Mouse (Mus musculus) cortical plate, adult 2 months (tissue): ENCODE data around the gene Ccdc136. TPM values are rescaled to one million over a fixed set of nuclear protein-coding genes. Genes with fewer than 3 reads are reported as not detected.

Experiments
- H3K27ac ChIP-seq: fragments of 200-500 bp; 2 replicates; pipeline ENCODE4 v1.5.1; 2012; ENCODE audit warnings: low read length, control low read depth, inconsistent platforms; ENCODE audit not compliant: insufficient read depth
- H3K4me1 ChIP-seq: fragments of 200-500 bp; 2 replicates; pipeline ENCODE4 v1.6.1; 2011; ENCODE audit warnings: low read length; ENCODE audit not compliant: control insufficient read depth, insufficient read depth
- H3K4me3 ChIP-seq: fragments of 200-500 bp; 2 replicates; pipeline ENCODE4 v1.5.1; 2011; ENCODE audit warnings: mild to moderate bottlenecking, low read length, control low read depth; ENCODE audit not compliant: insufficient read depth
- CTCF ChIP-seq: fragments of 200-500 bp; IDR thresholded peaks from 2 replicates; pipeline ENCODE4 v1.5.1; 2011; ENCODE audit warnings: mild to moderate bottlenecking, control low read depth, low read length; ENCODE audit not compliant: insufficient read depth; ENCODE audit errors: extremely low read depth
- POLR2A ChIP-seq: fragments of 200-500 bp; IDR thresholded peaks from 2 replicates; pipeline ENCODE4 v1.6.1; 2011; ENCODE audit warnings: mild to moderate bottlenecking, low read length, control low read depth; ENCODE audit not compliant: insufficient read depth; ENCODE audit errors: extremely low read depth
- polyA plus RNA-seq: library from polyadenylated mRNA; depleted of rRNA; stranded (reverse); fragments of >200 nt; gene quantifications from 2 replicates; pipeline ENCODE4 v1.2.3, GENCODE M21; 2012

The Ccdc136 gene
- polyA plus RNA-seq, 1 experiment, result 148 TPM

- Histone ChIP-seq H3K4me3 (no peak overlapping the region), H3K4me1 (no peaks in the 10 kb centered on the region), H3K27ac (no peak overlapping the region)
- no peak for TF ChIP-seq POLR2A
- no peak for TF ChIP-seq CTCF
Observed at GRCm38 (mm10) chr6:29415446-29415845, 19.3 kb downstream of the Ccdc136 start.

DNA sequence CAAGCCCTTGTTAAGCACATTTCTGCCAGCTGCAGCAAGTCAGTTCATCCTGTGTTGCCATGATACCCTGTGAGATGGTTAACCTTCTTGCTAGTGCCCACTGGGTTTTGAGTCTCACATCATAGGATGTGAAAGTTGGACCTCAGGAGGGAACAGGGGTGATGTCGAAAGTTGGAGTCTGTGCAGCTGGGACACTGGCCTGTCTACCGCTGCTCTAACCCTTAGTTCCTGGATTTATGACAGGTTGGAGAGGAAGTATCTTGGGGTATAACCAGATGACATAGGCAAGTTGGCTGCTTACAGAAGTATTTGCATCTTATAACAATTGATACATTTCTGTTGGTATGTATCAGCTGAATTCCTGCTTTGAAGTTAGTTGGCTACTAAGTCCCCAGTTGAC is 24.5 kb downstream of the Ccdc136 start:
- no peak for TF ChIP-seq CTCF
- no peak for TF ChIP-seq POLR2A
- no peak overlapping the region for H3K27ac ChIP-seq
- H3K4me3 ChIP-seq, result no peak overlapping the region
- H3K4me1 ChIP-seq, result no peaks in the 10 kb centered on the region

GRCm38 (mm10) chr6:29425118-29425517 is 29.0 kb downstream of the Ccdc136 start:
- TF ChIP-seq POLR2A (no peak), CTCF (no peak)
- no peak overlapping the region for H3K4me3 ChIP-seq
- H3K27ac ChIP-seq, result no peak overlapping the region
- no peaks in the 10 kb centered on the region for H3K4me1 ChIP-seq

DNA sequence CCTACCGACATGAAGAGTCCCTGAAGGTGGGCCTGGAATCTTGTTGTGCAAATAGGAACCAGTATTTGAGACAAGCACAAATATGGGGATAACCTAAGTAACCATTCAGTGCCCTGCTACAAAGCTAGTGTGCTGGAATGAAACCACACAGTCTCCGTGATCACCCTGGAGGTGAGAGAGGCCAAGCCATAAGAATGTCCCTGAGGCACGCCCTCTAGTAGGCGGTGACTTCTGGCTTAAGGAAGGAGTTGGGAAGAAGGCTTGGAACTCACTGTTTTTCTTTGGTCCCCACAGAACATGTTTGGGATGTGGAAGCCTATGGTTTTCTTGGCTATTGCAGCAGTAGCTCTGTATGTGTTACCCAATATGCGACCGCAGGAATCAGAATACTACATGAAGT is 30.2 kb downstream of the Ccdc136 start:
- H3K4me1 ChIP-seq, result no peaks in the 10 kb centered on the region
- no peak overlapping the region for H3K27ac ChIP-seq
- no peak for TF ChIP-seq POLR2A
- no peak for TF ChIP-seq CTCF
- H3K4me3 ChIP-seq, result no peak overlapping the region

GRCm38 (mm10) chr6:29428171-29428570 is 32.1 kb downstream of the Ccdc136 start:
- no peak overlapping the region for H3K4me3 ChIP-seq
- TF ChIP-seq POLR2A (no peak), CTCF (no peak)
- no peak overlapping the region for H3K27ac ChIP-seq

DNA sequence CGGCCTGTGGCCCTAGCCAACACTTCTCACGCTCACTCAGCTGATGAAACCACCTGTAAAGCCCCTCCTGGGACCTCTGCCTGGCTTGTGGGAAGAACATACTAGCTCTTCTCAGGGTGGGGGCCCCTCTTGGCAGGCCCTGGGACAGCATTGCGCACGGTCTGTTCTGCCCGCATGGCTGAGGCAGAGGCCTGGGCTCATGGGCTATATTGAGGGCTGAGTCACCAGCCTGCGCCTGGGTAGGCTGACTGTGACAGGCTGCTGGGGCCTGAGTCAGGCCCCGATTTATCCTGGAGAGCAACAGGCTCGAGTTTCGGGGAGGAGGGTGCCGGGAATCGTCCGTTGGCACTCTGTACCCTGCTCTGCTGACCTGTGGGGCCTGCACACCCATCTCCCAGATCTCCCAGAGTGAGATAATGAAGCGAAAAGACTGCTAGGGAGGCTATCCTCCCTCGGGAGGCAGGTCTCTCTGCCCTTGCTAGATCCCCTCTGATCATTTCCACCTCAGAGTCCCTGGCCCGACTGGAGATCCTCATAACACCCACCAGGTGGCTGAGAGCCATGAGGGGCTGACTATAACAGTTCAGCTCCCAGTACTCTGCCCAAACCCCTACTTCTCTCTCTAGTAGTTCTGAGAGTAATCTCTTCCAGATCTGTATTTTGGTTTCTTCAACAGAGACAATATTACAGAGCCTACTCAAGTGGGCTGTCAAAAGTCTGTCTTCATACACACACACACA is 34.7 kb downstream of the Ccdc136 start:
- H3K4me3 ChIP-seq, result no peak overlapping the region
- no peak for TF ChIP-seq POLR2A
- no peak for TF ChIP-seq CTCF
- no peak overlapping the region for H3K27ac ChIP-seq
- H3K4me1 ChIP-seq, result no peaks in the 10 kb centered on the region

More at GRCm38 (mm10) chr6:29428171-29428570, 32.1 kb downstream of the Ccdc136 start:
- H3K4me1 ChIP-seq, result no peaks in the 10 kb centered on the region

DNA sequence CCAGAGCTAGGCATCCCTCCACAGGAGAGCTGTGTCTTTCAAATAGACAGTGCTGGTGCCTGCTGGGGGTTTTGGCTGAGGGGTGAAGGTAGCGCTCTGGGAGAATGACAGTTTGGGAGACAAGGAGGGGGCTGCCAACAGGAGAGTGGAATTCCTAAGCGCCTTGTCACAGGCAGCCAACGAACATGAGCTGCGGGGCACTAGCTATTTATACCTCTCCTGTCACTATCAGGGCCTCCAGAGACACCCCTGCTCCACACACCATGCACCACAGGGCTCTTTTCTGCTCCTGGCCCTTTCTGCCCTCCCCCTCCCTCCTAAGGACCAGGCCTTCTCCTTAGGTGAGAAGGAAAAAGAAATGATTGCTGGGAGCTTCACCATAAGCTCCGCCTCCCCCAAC is 35.4 kb downstream of the Ccdc136 start:
- no peaks in the 10 kb centered on the region for H3K4me1 ChIP-seq
- H3K4me3 ChIP-seq, result no peak overlapping the region
- TF ChIP-seq POLR2A (no peak), CTCF (no peak)
- H3K27ac ChIP-seq, result no peak overlapping the region

DNA sequence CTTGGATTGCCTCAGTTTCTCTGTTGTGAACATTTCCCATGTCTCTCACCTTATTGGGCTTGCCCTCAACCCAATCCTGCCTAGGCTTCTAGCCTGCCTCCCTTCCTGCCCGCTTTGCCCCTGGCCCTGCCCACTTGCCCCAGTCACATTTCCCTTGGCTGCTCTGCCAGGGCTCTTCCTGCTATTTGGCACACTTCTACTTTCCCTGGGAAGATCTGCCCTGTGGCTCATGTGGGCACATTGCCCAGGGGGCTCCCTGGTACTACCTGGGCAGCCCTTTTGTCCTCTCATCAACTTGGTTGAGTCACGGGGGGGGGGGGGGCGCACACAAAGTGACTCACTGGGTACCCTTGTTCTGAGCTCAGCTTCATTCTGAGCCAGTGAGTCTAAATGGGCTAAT is 36.0 kb downstream of the Ccdc136 start:
- Histone ChIP-seq H3K4me1 (no peaks in the 10 kb centered on the region), H3K27ac (no peak overlapping the region), H3K4me3 (no peak overlapping the region)
- TF ChIP-seq CTCF (no peak), POLR2A (no peak)

- no peak overlapping the region; the same call in 1 of the 2 replicates for H3K4me3 ChIP-seq
- no peaks in the 10 kb centered on the region for H3K4me1 ChIP-seq
- H3K27ac ChIP-seq, result no peak overlapping the region
- TF ChIP-seq POLR2A, result no peak
- no peak for TF ChIP-seq CTCF
Observed at GRCm38 (mm10) chr6:29432676-29433037, 36.5 kb downstream of the Ccdc136 start.

DNA sequence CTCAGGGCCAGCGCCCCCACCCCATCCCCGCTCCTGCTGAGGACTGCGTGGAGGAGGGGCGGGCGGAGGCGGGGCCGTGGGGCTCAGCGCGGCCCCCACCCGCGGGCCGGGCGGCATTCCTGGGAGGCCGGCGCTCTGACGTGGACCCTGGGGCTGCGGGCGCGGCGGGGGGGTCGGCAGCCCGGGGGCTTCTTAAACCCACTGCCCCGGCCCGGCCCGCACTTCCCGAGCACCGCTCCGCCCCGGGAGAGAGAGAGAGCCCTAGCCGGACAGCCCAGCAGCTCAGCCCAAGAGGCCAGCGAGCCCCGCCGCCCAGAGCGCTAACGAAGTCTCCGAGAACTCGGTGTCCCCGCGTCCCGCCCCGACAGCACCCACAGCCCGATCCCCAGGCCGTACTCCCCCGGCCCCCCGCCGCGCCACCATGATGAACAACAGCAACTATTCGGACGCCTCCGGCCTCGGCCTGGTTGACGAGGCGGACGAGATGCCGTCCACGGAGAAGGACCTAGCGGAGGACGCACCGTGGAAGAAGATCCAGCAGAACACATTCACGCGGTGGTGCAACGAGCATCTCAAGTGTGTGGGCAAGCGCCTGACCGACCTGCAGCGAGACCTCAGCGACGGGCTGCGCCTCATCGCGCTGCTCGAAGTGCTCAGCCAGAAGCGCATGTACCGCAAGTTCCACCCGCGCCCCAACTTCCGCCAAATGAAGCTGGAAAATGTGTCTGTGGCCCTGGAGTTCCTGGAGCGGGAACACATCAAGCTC is 37.1 kb downstream of the Ccdc136 start, which contains the start of gene Flnc:
Gene Flnc (plus strand): TSS at position 219 of the 766 bp plus-strand sequence.
- no peak within 1 kb of the TSS for H3K27ac ChIP-seq
- peak within 1 kb of the TSS; percentile 23 for H3K4me3 ChIP-seq
- H3K4me1 ChIP-seq, result no peaks in the 10 kb centered on the region
- TF ChIP-seq POLR2A, result no peak
